Mouse (Mus musculus) cerebellum, adult 2 months (tissue): ENCODE results near the gene Gpatch3.

Source experiments
- CTCF ChIP-seq: fragments of 200-500 bp; IDR thresholded peaks from 2 replicates; pipeline ENCODE4 v1.5.1; 2011; ENCODE audit warnings: low read depth, mild to moderate bottlenecking, control low read depth, low read length, moderate library complexity, borderline replicate concordance; ENCODE audit not compliant: insufficient read depth
- POLR2A ChIP-seq: fragments of 200-500 bp; IDR thresholded peaks from 2 replicates; pipeline ENCODE4 v1.6.1; 2011; ENCODE audit warnings: low read length, control low read depth, borderline replicate concordance; ENCODE audit not compliant: insufficient read depth

GRCm38 (mm10) chr4:133561622-133562021, 12.9 kb upstream of the Gpatch3 start:
- TF ChIP-seq CTCF (no peak), POLR2A (no peak)
